ENCODE assay signal across 26 mouse cellular contexts in the genomic region with DNA sequence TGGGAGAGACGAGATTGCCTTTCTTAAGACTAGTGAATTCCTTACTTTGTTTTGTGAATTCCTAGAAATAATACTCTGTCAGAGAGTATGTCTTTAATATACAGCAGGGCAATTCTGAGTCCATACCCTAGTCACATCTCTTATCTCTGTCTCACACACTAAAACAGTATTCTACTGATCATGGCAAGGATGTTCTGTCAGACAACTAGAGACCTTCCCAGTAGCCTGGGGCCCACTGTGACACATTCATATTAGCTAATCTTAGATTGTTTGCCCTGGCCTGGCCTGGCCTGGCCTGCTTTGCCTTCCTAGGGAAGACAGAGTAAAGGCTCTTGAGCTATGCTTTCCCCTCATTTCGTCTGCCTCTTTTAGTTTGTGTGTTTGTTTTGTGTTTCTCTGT. TPM values are rescaled to one million over a fixed set of nuclear protein-coding genes. Genes with fewer than 3 reads are reported as not detected.
A peak's percentile ranks its signal among the peaks of the same experiment; 100 is the strongest.
DNase-seq lines count a peak whose midpoint lies in the region; ATAC-seq and TF ChIP-seq lines count a peak whose summit lies in the region.
"Had no signal": no experiment of that assay in that cellular context is flagged by ENCODE, and none has a peak within 500 bp of the region (broad histone marks: within the 10 kb centered on the region; RNA-seq: fewer than 3 reads in every experiment).

No protein-coding gene starts in this region.

- no peak for ATAC-seq in midbrain, embryonic 11.5 days (ENCODE audit: low FRiP score)
- ATAC-seq in midbrain, embryonic 15.5 days (replicated peaks) = no peak
- peak; percentile 78 for ATAC-seq in erythroid progenitor cell, adult 5-6 weeks (replicated peaks; ENCODE audit: low FRiP score, poor library complexity, severe bottlenecking)
- peak; percentile 92 for ATAC-seq in liver, postnatal 0 days
- no peak for ATAC-seq in hindbrain, embryonic 14.5 days (ENCODE audit: low FRiP score)
- ATAC-seq: hindbrain, postnatal 0 days had no signal

- H3K4me2 ChIP-seq in midbrain, embryonic 11.5 days = no peak overlapping the region
- H3K4me2 ChIP-seq in midbrain, embryonic 15.5 days = no peak overlapping the region
- H3K4me2 ChIP-seq in liver, postnatal 0 days (ENCODE audit: low read depth, low read length) = peak overlapping the region; percentile 42
- H3K4me2 ChIP-seq in hindbrain, embryonic 14.5 days (replicated peaks) = no peak overlapping the region
- H3K4me2 ChIP-seq: embryonic facial prominence, embryonic 13.5 days had no signal

- no peaks in the 10 kb centered on the region for H3K9me3 ChIP-seq in midbrain, embryonic 11.5 days (ENCODE audit: control insufficient read depth, low read length)
- H3K9me3 ChIP-seq in midbrain, embryonic 15.5 days = no peaks in the 10 kb centered on the region
- peaks cover 6% of the 10 kb centered on the region; the same call in 1 of the 2 replicates for H3K9me3 ChIP-seq in liver, postnatal 0 days (ENCODE audit: low read length)
- no peaks in the 10 kb centered on the region for H3K9me3 ChIP-seq in hindbrain, embryonic 14.5 days (ENCODE audit: control insufficient read depth, low read length)
- H3K9me3 ChIP-seq: embryonic facial prominence, embryonic 13.5 days; midbrain, embryonic 10.5 days had no signal

- no peak overlapping the region for H3K27ac ChIP-seq in midbrain, embryonic 11.5 days (ENCODE audit: low read depth, low read length)
- H3K27ac ChIP-seq in midbrain, embryonic 15.5 days = no peak overlapping the region
- peak overlapping the region; percentile 21; the same call in 1 of the 2 replicates for H3K27ac ChIP-seq in bone marrow, adult 2 months (ENCODE audit: control insufficient read depth, insufficient read depth, low read depth, low read length, poor library complexity)
- H3K27ac ChIP-seq in liver, postnatal 0 days (ENCODE audit: low read depth) = peak overlapping the region; percentile 67; the same call in 1 of the 2 replicates
- no peak overlapping the region for H3K27ac ChIP-seq in hindbrain, embryonic 14.5 days
- H3K27ac ChIP-seq: embryonic facial prominence, embryonic 13.5 days; heart, adult 2 months; hindbrain, postnatal 0 days; midbrain, embryonic 10.5 days had no signal

- no peak for TF ChIP-seq CTCF in bone marrow, adult 2 months (IDR thresholded peaks at IDR 0.05; ENCODE audit: control insufficient read depth, insufficient read depth, low read length)
- TF ChIP-seq CTCF in liver, postnatal 0 days (IDR thresholded peaks at IDR 0.05; ENCODE audit: low read depth) = no peak

- TF ChIP-seq EP300 in liver, postnatal 0 days (IDR thresholded peaks at IDR 0.05; ENCODE audit: low read depth) = no peak

- no peaks in the 10 kb centered on the region; the same call in 1 of the 2 replicates for H3K36me3 ChIP-seq in midbrain, embryonic 11.5 days (ENCODE audit: control insufficient read depth, insufficient read depth, low read length)
- no peaks in the 10 kb centered on the region for H3K36me3 ChIP-seq in midbrain, embryonic 15.5 days (replicated peaks)
- peaks cover 16% of the 10 kb centered on the region; the same call in 1 of the 2 replicates for H3K36me3 ChIP-seq in liver, postnatal 0 days (replicated peaks; ENCODE audit: insufficient read depth, low read length)
- peaks cover 3% of the 10 kb centered on the region; the same call in 1 of the 2 replicates for H3K36me3 ChIP-seq in hindbrain, embryonic 14.5 days (replicated peaks; ENCODE audit: control insufficient read depth, insufficient read depth)

- DNase-seq in midbrain, embryonic 11.5 days (ENCODE audit: low spot score, missing footprints) = peak; percentile 39
- no peak for DNase-seq in liver, postnatal 0 days
- no peak for DNase-seq in lung, postnatal 10 days
- DNase-seq in hindbrain, embryonic 14.5 days (ENCODE audit: low spot score) = no peak
- DNase-seq in layer of hippocampus, adult 18-20 months (ENCODE audit: low spot score in 2 of 2) = no peak
- DNase-seq: cerebellum, adult 2 months; gastrocnemius, postnatal 10 days; heart, adult 2 months; heart, postnatal 36 days; kidney, adult 9 months; kidney, postnatal 36 days; retina, postnatal 1 day had no signal

- WGBS in midbrain, embryonic 11.5 days = 69% methylated on average over 2 of the region's 2 CpGs
- 85% methylated on average over 2 of the region's 2 CpGs for WGBS in midbrain, embryonic 15.5 days
- WGBS in bone marrow, adult 2 months = 71% methylated on average over 2 of the region's 2 CpGs
- 52% methylated on average over 2 of the region's 2 CpGs for WGBS in liver, postnatal 0 days (ENCODE audit: insufficient replicate concordance)
- WGBS in hindbrain, embryonic 14.5 days = 92% methylated on average over 2 of the region's 2 CpGs

- TF ChIP-seq POLR2A in bone marrow, adult 2 months (IDR thresholded peaks at IDR 0.05; ENCODE audit: borderline replicate concordance, control insufficient read depth, low read depth, low read length) = no peak

- H3K27me3 ChIP-seq in midbrain, embryonic 11.5 days (ENCODE audit: control insufficient read depth, insufficient read depth, low read length) = no peaks in the 10 kb centered on the region
- no peaks in the 10 kb centered on the region for H3K27me3 ChIP-seq in midbrain, embryonic 15.5 days (replicated peaks)
- H3K27me3 ChIP-seq in liver, postnatal 0 days (ENCODE audit: insufficient read depth, low read length) = no peaks in the 10 kb centered on the region
- H3K27me3 ChIP-seq in hindbrain, embryonic 14.5 days (ENCODE audit: control insufficient read depth, insufficient read depth, low read length) = no peaks in the 10 kb centered on the region
- H3K27me3 ChIP-seq: embryonic facial prominence, embryonic 13.5 days had no signal

- H3K4me3 ChIP-seq in midbrain, embryonic 11.5 days (ENCODE audit: low read depth, low read length) = no peak overlapping the region
- no peak overlapping the region for H3K4me3 ChIP-seq in midbrain, embryonic 15.5 days
- no peak overlapping the region for H3K4me3 ChIP-seq in bone marrow, adult 2 months (replicated peaks; ENCODE audit: control insufficient read depth, low read depth, low read length)
- H3K4me3 ChIP-seq in liver, postnatal 0 days (ENCODE audit: low read depth, low read length) = no peak overlapping the region
- no peak overlapping the region for H3K4me3 ChIP-seq in hindbrain, embryonic 14.5 days (replicated peaks; ENCODE audit: low read length)
- H3K4me3 ChIP-seq: embryonic facial prominence, embryonic 13.5 days; heart, adult 2 months; midbrain, embryonic 10.5 days; myocyte had no signal

- no peaks in the 10 kb centered on the region for H3K4me1 ChIP-seq in midbrain, embryonic 11.5 days (ENCODE audit: control insufficient read depth, insufficient read depth, low read length)
- 0 out of 2 replicates have a peak, but pooled peaks cover 5% of the 10 kb centered on the region for H3K4me1 ChIP-seq in midbrain, embryonic 15.5 days
- H3K4me1 ChIP-seq in bone marrow, adult 2 months (ENCODE audit: control insufficient read depth, insufficient read depth, low read length) = no peaks in the 10 kb centered on the region; the same call in 1 of the 2 replicates
- H3K4me1 ChIP-seq in liver, postnatal 0 days (ENCODE audit: insufficient read depth) = peaks cover 9% of the 10 kb centered on the region
- no peaks in the 10 kb centered on the region for H3K4me1 ChIP-seq in hindbrain, embryonic 14.5 days (replicated peaks; ENCODE audit: control insufficient read depth, insufficient read depth, low read length)
- H3K4me1 ChIP-seq: embryonic facial prominence, embryonic 13.5 days; midbrain, embryonic 10.5 days had no signal

- no peak overlapping the region for H3K9ac ChIP-seq in midbrain, embryonic 11.5 days (ENCODE audit: low read length)
- no peak overlapping the region for H3K9ac ChIP-seq in midbrain, embryonic 15.5 days
- H3K9ac ChIP-seq in liver, postnatal 0 days (replicated peaks) = no peak overlapping the region; the same call in 1 of the 2 replicates
- no peak overlapping the region for H3K9ac ChIP-seq in hindbrain, embryonic 14.5 days
- H3K9ac ChIP-seq: embryonic facial prominence, embryonic 13.5 days had no signal

RNA-seq across cellular contexts. Expression of a gene that starts 20.3 kb away (rescaled TPM):
- 80.3 and 85.2 TPM in 2 replicates for polyA plus RNA-seq in midbrain, embryonic 11.5 days (2014; fragmentation: Nextera tagmentation; extraction: Ambion mirVana)
- 54.2 and 57.0 TPM in 2 replicates for polyA plus RNA-seq in midbrain, embryonic 15.5 days (2015; fragmentation: Nextera tagmentation; extraction: Ambion mirVana)
- 32.0 and 47.8 TPM in 2 replicates for polyA plus RNA-seq in bone marrow, adult 2 months (2011; ENCODE audit: insufficient read depth, insufficient read length, low replicate concordance, missing spikeins)
- 151 and 220 TPM in 2 replicates for total RNA-seq in erythroid progenitor cell, adult 5-6 weeks (2015; ENCODE audit: low replicate concordance)
- total RNA-seq in erythroid progenitor cell, adult 5-6 weeks (2017; ENCODE audit: low replicate concordance) = 132 and 155 TPM in 2 replicates
- polyA plus RNA-seq in liver, postnatal 0 days (2015; fragmentation: Nextera tagmentation; extraction: Ambion mirVana) = 18.4 and 19.8 TPM in 2 replicates
- polyA plus RNA-seq in hindbrain, embryonic 14.5 days (2014; fragmentation: Nextera tagmentation; extraction: Ambion mirVana) = 52.3 and 59.2 TPM in 2 replicates
- total RNA-seq in layer of hippocampus, adult 18-20 months (2021) = 10 to 100 TPM; 64.6 to 66.3 TPM

RNA-seq across cellular contexts. Expression of a gene that starts 47.0 kb away (rescaled TPM):
- not detected in 2 replicates for polyA plus RNA-seq in midbrain, embryonic 11.5 days (2014; fragmentation: Nextera tagmentation; extraction: Ambion mirVana)
- not detected in 2 replicates for polyA plus RNA-seq in midbrain, embryonic 15.5 days (2015; fragmentation: Nextera tagmentation; extraction: Ambion mirVana)
- polyA plus RNA-seq in bone marrow, adult 2 months (2011; ENCODE audit: insufficient read depth, insufficient read length, low replicate concordance, missing spikeins) = not detected in 2 replicates
- not detected in 2 replicates for total RNA-seq in erythroid progenitor cell, adult 5-6 weeks (2015; ENCODE audit: low replicate concordance)
- total RNA-seq in erythroid progenitor cell, adult 5-6 weeks (2017; ENCODE audit: low replicate concordance) = not detected in 2 replicates
- polyA plus RNA-seq in liver, postnatal 0 days (2015; fragmentation: Nextera tagmentation; extraction: Ambion mirVana) = not detected in 2 replicates
- not detected in 2 replicates for polyA plus RNA-seq in hindbrain, embryonic 14.5 days (2014; fragmentation: Nextera tagmentation; extraction: Ambion mirVana)
- not detected for total RNA-seq in layer of hippocampus, adult 18-20 months (2021)
- total RNA-seq: gastrocnemius, postnatal 10 days; heart, adult 2 months; heart, postnatal 36 days; hindbrain, postnatal 0 days; layer of hippocampus, postnatal 25 days; left cerebral cortex, postnatal 14 days; neutrophil, adult 5-6 weeks had no signal
- polyA plus RNA-seq: C2C12; cerebellum, adult 2 months; embryonic facial prominence, embryonic 13.5 days; forebrain, embryonic 11.5 days; heart, adult 2 months; hindbrain, postnatal 0 days; limb, embryonic 14.5 days; midbrain, embryonic 10.5 days; myocyte; thymus, postnatal 0 days had no signal

Comparison
In these comparisons a context has a peak if more than half of its experiments do, and no peak if none do; other contexts are left out.
1. ATAC-seq: peak in erythroid progenitor cell, adult 5-6 weeks (single experiment) and liver, postnatal 0 days (single experiment); none in midbrain, embryonic 11.5 days (single experiment), midbrain, embryonic 15.5 days (single experiment) and hindbrain, embryonic 14.5 days (single experiment).
2. H3K27ac ChIP-seq: peak in bone marrow, adult 2 months (single experiment) and liver, postnatal 0 days (single experiment); none in midbrain, embryonic 11.5 days (single experiment), midbrain, embryonic 15.5 days (single experiment) and hindbrain, embryonic 14.5 days (single experiment).